Mouse (Mus musculus) testis, adult 2 months (tissue): Measurements from ENCODE around the gene Ston2.

Experiments
- CTCF ChIP-seq: fragments of 200-500 bp; IDR thresholded peaks from 2 replicates; pipeline ENCODE4 v1.5.1; 2012; ENCODE audit warnings: low read depth, mild to moderate bottlenecking, inconsistent platforms, low read length, moderate library complexity; ENCODE audit not compliant: control insufficient read depth, insufficient read depth, insufficient replicate concordance
- POLR2A ChIP-seq: fragments of 200-500 bp; IDR thresholded peaks from 2 replicates; pipeline ENCODE4 v1.6.1; 2012; ENCODE audit warnings: low read depth, mild to moderate bottlenecking, inconsistent platforms, low read length, moderate library complexity; ENCODE audit not compliant: control insufficient read depth

GRCm38 (mm10) chr12:91703533-91703932, 84.7 kb downstream of the Ston2 start:
- TF ChIP-seq CTCF (no peak), POLR2A (no peak)
